Mouse (Mus musculus): Measurements from ENCODE around the gene Rarres1.

The Rarres1 gene
- long read RNA-seq, experiment 1: 0 reads
- long read RNA-seq, experiment 2, transcript Rarres1-201 (6 exons, 1,325 nt): major isoform, 9 of 9 reads
- long read RNA-seq, experiment 2, partial matches to known transcripts: 0 of 9 reads
- long read RNA-seq, experiment 2, other reads (novel, unspliced or antisense): 0 of 9 reads

- intact Hi-C loops (cut with DNase I): no loop called here
These were observed at the start of gene Rarres1 for GRCm38 (mm10) chr3:67515274-67515801. TSS of gene Rarres1 (minus strand) at chr3:67515523.

GRCm38 (mm10) chr3:67564731-67565357 lies 49.5 kb upstream of the Rarres1 start:
- intact Hi-C loops (cut with DNase I): loop anchor here (10.0 kb wide), 1 partner anchor 210 kb away; no protein-coding TSS in a partner anchor

- intact Hi-C loops (cut with DNase I): loop anchor here (2.0 kb wide), 1 partner anchor 33 kb away; no protein-coding TSS in a partner anchor
These were observed 42.5 kb upstream of the Rarres1 start for GRCm38 (mm10) chr3:67557718-67558354.

GRCm38 (mm10) chr3:67557200-67557651 lies 41.9 kb upstream of the Rarres1 start:
- intact Hi-C loops (cut with DNase I): loop anchor here (2.0 kb wide), 1 partner anchor 32 kb away; no protein-coding TSS in a partner anchor

GRCm38 (mm10) chr3:67555211-67555610 lies 39.9 kb upstream of the Rarres1 start:
- intact Hi-C loops (cut with DNase I): no loop called here

GRCm38 (mm10) chr3:67553927-67554448 lies 38.7 kb upstream of the Rarres1 start:
- intact Hi-C loops (cut with DNase I): no loop called here

GRCm38 (mm10) chr3:67553281-67553680 lies 38.0 kb upstream of the Rarres1 start:
- intact Hi-C loops (cut with DNase I): no loop called here

GRCm38 (mm10) chr3:67551193-67551592 lies 35.9 kb upstream of the Rarres1 start:
- intact Hi-C loops (cut with DNase I): no loop called here

- intact Hi-C loops (cut with DNase I): no loop called here
These were observed 28.3 kb upstream of the Rarres1 start for GRCm38 (mm10) chr3:67543630-67544029.

- intact Hi-C loops (cut with DNase I): loop anchor here (2.0 kb wide), 1 partner anchor 32 kb away; no protein-coding TSS in a partner anchor
These were observed 9.4 kb upstream of the Rarres1 start for GRCm38 (mm10) chr3:67524768-67525167.

- intact Hi-C loops (cut with DNase I): no loop called here
These were observed 7.4 kb upstream of the Rarres1 start for GRCm38 (mm10) chr3:67522709-67523108.

- intact Hi-C loops (cut with DNase I): no loop called here
These were observed 5.3 kb upstream of the Rarres1 start for GRCm38 (mm10) chr3:67520568-67521143.

- intact Hi-C loops (cut with DNase I): loop anchor here (5.0 kb wide), 1 partner anchor 532 kb away; no protein-coding TSS in a partner anchor
These were observed 486 bp downstream of the Rarres1 start for GRCm38 (mm10) chr3:67514801-67515273.

- intact Hi-C loops (cut with DNase I): loop anchor here (2.0 to 5.0 kb wide), 2 partner anchors 56 to 534 kb away; no protein-coding TSS in a partner anchor
These were observed 2.5 kb downstream of the Rarres1 start for GRCm38 (mm10) chr3:67512807-67513206.

GRCm38 (mm10) chr3:67508216-67508892 lies 7.0 kb downstream of the Rarres1 start:
- intact Hi-C loops (cut with DNase I): no loop called here

GRCm38 (mm10) chr3:67505286-67505685 lies 10.0 kb downstream of the Rarres1 start:
- intact Hi-C loops (cut with DNase I): no loop called here

- intact Hi-C loops (cut with DNase I): no loop called here
These were observed 11.4 kb downstream of the Rarres1 start for GRCm38 (mm10) chr3:67503878-67504277.

GRCm38 (mm10) chr3:67499406-67499791 lies 15.9 kb downstream of the Rarres1 start:
- intact Hi-C loops (cut with DNase I): no loop called here

- intact Hi-C loops (cut with DNase I): no loop called here
These were observed 16.4 kb downstream of the Rarres1 start for GRCm38 (mm10) chr3:67498773-67499405.

- intact Hi-C loops (cut with DNase I): no loop called here
These were observed 17.3 kb downstream of the Rarres1 start for GRCm38 (mm10) chr3:67497998-67498397.
